Comparison of ENCODE assay signal across 19 mouse cellular contexts in genomic region chr1:153491345-153491744, GRCm38 (mm10). TPM values are rescaled to one million over a fixed set of nuclear protein-coding genes. Genes with fewer than 3 reads are reported as not detected.
"Had no signal": no experiment of that assay in that cellular context is flagged by ENCODE, and none has a peak within 500 bp of the region (broad histone marks: within the 10 kb centered on the region; RNA-seq: fewer than 3 reads in every experiment).

No protein-coding gene starts in this region.

- H3K27me3 ChIP-seq: lung, embryonic 15.5 days; midbrain, embryonic 13.5 days; neural tube, embryonic 13.5 days had no signal

- H3K36me3 ChIP-seq: lung, embryonic 15.5 days; midbrain, embryonic 13.5 days; neural tube, embryonic 13.5 days had no signal

- ATAC-seq: intestine, postnatal 0 days; midbrain, embryonic 13.5 days; midbrain, embryonic 16.5 days had no signal

- H3K9me3 ChIP-seq: lung, embryonic 15.5 days; midbrain, embryonic 13.5 days; neural tube, embryonic 13.5 days had no signal

- H3K4me3 ChIP-seq: left cerebral cortex, adult 2 months; lung, embryonic 15.5 days; midbrain, embryonic 13.5 days; myocyte; neural tube, embryonic 13.5 days had no signal

- H3K9ac ChIP-seq: liver, embryonic 14.5 days; lung, embryonic 15.5 days; midbrain, embryonic 13.5 days; neural tube, embryonic 13.5 days had no signal

- H3K27ac ChIP-seq: kidney, postnatal 0 days; left cerebral cortex, adult 2 months; liver, embryonic 14.5 days; lung, embryonic 15.5 days; midbrain, embryonic 13.5 days; neural tube, embryonic 13.5 days; stomach, postnatal 0 days had no signal

- DNase-seq: kidney, adult 2 months; kidney, postnatal 25 days; layer of hippocampus, postnatal 36 days; lung, postnatal 10 days; retina, postnatal 1 day; right cerebral cortex, postnatal 25 days; thymus, adult 18-20 months; thymus, postnatal 36 days had no signal

- H3K4me2 ChIP-seq: lung, embryonic 15.5 days; midbrain, embryonic 13.5 days; neural tube, embryonic 13.5 days had no signal

RNA-seq across cellular contexts. Expression of gene Npl, which starts 58.5 kb away (rescaled TPM):
- total RNA-seq: neutrophil, adult 5-6 weeks had no signal
